Mouse (Mus musculus): ENCODE measurements around the gene Ndnf. TPM values are rescaled to one million over a fixed set of nuclear protein-coding genes. Genes with fewer than 3 reads are reported as not detected.

Ndnf gene
- polyA plus RNA-seq, 1 experiment from 2014 or later, result 18.8 TPM

- H3K9ac ChIP-seq, result no peak overlapping the region
- no peak overlapping the region for H3K27ac ChIP-seq
- H3K4me2 ChIP-seq (replicated peaks), result no peak overlapping the region
- H3K9me3 ChIP-seq (ENCODE audit: control insufficient read depth, low read length), result 0 out of 2 replicates have a peak, but pooled peaks cover 4% of the 10 kb centered on the region
- 90% methylated on average over 4 of the region's 4 CpGs for WGBS
- ATAC-seq (ENCODE audit: low FRiP score) (no peak), DNase-seq (ENCODE audit: low spot score) (no peak)
- H3K4me3 ChIP-seq (replicated peaks; ENCODE audit: low read length), result no peak overlapping the region
- no peaks in the 10 kb centered on the region for H3K27me3 ChIP-seq (ENCODE audit: control insufficient read depth, insufficient read depth, low read length)
- no peaks in the 10 kb centered on the region for H3K36me3 ChIP-seq (replicated peaks; ENCODE audit: control insufficient read depth, insufficient read depth)
- no peaks in the 10 kb centered on the region for H3K4me1 ChIP-seq (replicated peaks; ENCODE audit: control insufficient read depth, insufficient read depth, low read length)
These were observed 10.1 kb upstream of the Ndnf start for GRCm38 (mm10) chr6:65661272-65661671.

DNA sequence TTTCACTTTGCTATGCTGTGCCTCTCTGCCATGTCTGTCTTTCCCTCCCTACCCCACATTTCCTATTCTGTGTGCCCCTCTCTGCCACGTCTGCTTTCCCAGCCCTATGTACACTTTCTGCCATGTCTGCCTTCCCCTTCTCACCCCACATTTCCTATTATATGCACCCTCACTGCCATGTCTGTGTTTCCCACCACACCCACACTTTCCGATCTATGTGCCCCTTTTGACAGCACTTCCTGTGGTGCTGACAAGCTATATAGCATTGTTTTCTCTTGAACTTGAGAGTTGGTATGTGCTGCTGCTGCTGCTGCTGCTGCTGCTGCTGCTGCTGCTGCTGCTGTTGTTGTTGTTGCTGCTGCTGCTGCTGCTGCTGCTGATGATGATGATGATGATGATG, 9.3 kb upstream of the Ndnf start:
- Histone ChIP-seq H3K27ac (no peak overlapping the region), H3K4me1 (replicated peaks; ENCODE audit: control insufficient read depth, insufficient read depth, low read length) (no peaks in the 10 kb centered on the region), H3K9ac (no peak overlapping the region), H3K36me3 (replicated peaks; ENCODE audit: control insufficient read depth, insufficient read depth) (no peaks in the 10 kb centered on the region), H3K4me2 (replicated peaks) (no peak overlapping the region), H3K4me3 (replicated peaks; ENCODE audit: low read length) (no peak overlapping the region), H3K9me3 (ENCODE audit: control insufficient read depth, low read length) (0 out of 2 replicates have a peak, but pooled peaks cover 4% of the 10 kb centered on the region), H3K27me3 (ENCODE audit: control insufficient read depth, insufficient read depth, low read length) (no peaks in the 10 kb centered on the region)
- WGBS, result 65% methylated on average over 2 of the region's 2 CpGs
- no peak for ATAC-seq (ENCODE audit: low FRiP score)
- DNase-seq (ENCODE audit: low spot score), result no peak

GRCm38 (mm10) chr6:65663990-65664389, 7.4 kb upstream of the Ndnf start:
- H3K9ac ChIP-seq, result no peak overlapping the region
- H3K27me3 ChIP-seq (ENCODE audit: control insufficient read depth, insufficient read depth, low read length), result no peaks in the 10 kb centered on the region
- DNase-seq (ENCODE audit: low spot score) (no peak), ATAC-seq (ENCODE audit: low FRiP score) (no peak)
- no peaks in the 10 kb centered on the region for H3K36me3 ChIP-seq (replicated peaks; ENCODE audit: control insufficient read depth, insufficient read depth)
- no peak overlapping the region for H3K4me3 ChIP-seq (replicated peaks; ENCODE audit: low read length)
- H3K9me3 ChIP-seq (ENCODE audit: control insufficient read depth, low read length), result no peaks in the 10 kb centered on the region
- no peak overlapping the region for H3K4me2 ChIP-seq (replicated peaks)
- no peaks in the 10 kb centered on the region for H3K4me1 ChIP-seq (replicated peaks; ENCODE audit: control insufficient read depth, insufficient read depth, low read length)
- no peak overlapping the region for H3K27ac ChIP-seq
- WGBS, result 80% methylated on average over 6 of the region's 6 CpGs

- ATAC-seq (ENCODE audit: low FRiP score) (no peak; the same call in 1 of the 2 replicates), DNase-seq (ENCODE audit: low spot score) (no peak)
- Histone ChIP-seq H3K27ac (no peak overlapping the region), H3K4me2 (replicated peaks) (no peak overlapping the region), H3K27me3 (ENCODE audit: control insufficient read depth, insufficient read depth, low read length) (no peaks in the 10 kb centered on the region), H3K9me3 (ENCODE audit: control insufficient read depth, low read length) (no peaks in the 10 kb centered on the region), H3K9ac (no peak overlapping the region), H3K4me3 (replicated peaks; ENCODE audit: low read length) (no peak overlapping the region), H3K4me1 (replicated peaks; ENCODE audit: control insufficient read depth, insufficient read depth, low read length) (no peaks in the 10 kb centered on the region), H3K36me3 (replicated peaks; ENCODE audit: control insufficient read depth, insufficient read depth) (no peaks in the 10 kb centered on the region)
- WGBS, result 78% methylated on average over 3 of the region's 3 CpGs
These were observed 5.1 kb upstream of the Ndnf start for GRCm38 (mm10) chr6:65666295-65666694.

GRCm38 (mm10) chr6:65669971-65670370, 1.4 kb upstream of the Ndnf start:
- no peak overlapping the region for H3K4me3 ChIP-seq (replicated peaks; ENCODE audit: low read length)
- peaks cover 11% of the 10 kb centered on the region for H3K4me1 ChIP-seq (replicated peaks; ENCODE audit: control insufficient read depth, insufficient read depth, low read length)
- 0 out of 2 replicates have a peak, but pooled peaks cover 8% of the 10 kb centered on the region for H3K27me3 ChIP-seq (ENCODE audit: control insufficient read depth, insufficient read depth, low read length)
- H3K9me3 ChIP-seq (ENCODE audit: control insufficient read depth, low read length), result no peaks in the 10 kb centered on the region
- H3K27ac ChIP-seq, result no peak overlapping the region
- H3K9ac ChIP-seq, result no peak overlapping the region
- peak overlapping the region; percentile 99 for H3K4me2 ChIP-seq (replicated peaks)
- DNase-seq (ENCODE audit: low spot score), result no peak
- ATAC-seq (ENCODE audit: low FRiP score), result no peak
- no peaks in the 10 kb centered on the region for H3K36me3 ChIP-seq (replicated peaks; ENCODE audit: control insufficient read depth, insufficient read depth)
- 28% methylated on average over 2 of the region's 2 CpGs for WGBS

DNA sequence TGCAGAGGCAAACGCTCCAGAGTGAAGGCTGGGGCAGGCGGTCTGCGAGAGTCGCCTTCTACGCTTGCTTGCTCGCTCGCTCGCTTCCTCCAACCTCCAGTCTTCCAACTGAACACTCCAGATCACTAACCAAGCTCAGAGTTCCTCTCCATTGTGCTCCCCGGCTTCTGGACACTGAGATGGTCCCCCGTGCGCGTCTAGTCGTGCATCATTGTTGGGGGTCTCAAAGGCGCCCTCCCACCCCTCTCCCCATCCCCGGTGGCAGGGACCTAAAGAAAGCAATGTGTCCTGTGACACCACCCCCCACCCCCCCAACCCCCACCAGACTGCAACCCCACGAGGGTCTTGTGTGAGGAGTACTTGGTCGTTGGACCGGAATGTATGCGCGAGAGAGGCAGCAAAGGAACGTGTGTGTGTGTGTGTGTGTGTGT, 394 bp upstream of the Ndnf start:
- ATAC-seq (ENCODE audit: low FRiP score), result peak; percentile 43
- Histone ChIP-seq H3K4me1 (replicated peaks; ENCODE audit: control insufficient read depth, insufficient read depth, low read length) (peaks cover 11% of the 10 kb centered on the region), H3K27ac (peak overlapping the region; percentile 58), H3K4me2 (replicated peaks) (peak overlapping the region; percentile 99), H3K9ac (peak overlapping the region; percentile 64), H3K4me3 (replicated peaks; ENCODE audit: low read length) (peak overlapping the region; percentile 58), H3K9me3 (ENCODE audit: control insufficient read depth, low read length) (no peaks in the 10 kb centered on the region), H3K27me3 (ENCODE audit: control insufficient read depth, insufficient read depth, low read length) (0 out of 2 replicates have a peak, but pooled peaks cover 8% of the 10 kb centered on the region), H3K36me3 (replicated peaks; ENCODE audit: control insufficient read depth, insufficient read depth) (no peaks in the 10 kb centered on the region)
- DNase-seq (ENCODE audit: low spot score), result peak; percentile 49
- under 1% methylated on average over 21 of the region's 21 CpGs for WGBS

- Histone ChIP-seq H3K27me3 (ENCODE audit: control insufficient read depth, insufficient read depth, low read length) (0 out of 2 replicates have a peak, but pooled peaks cover 8% of the 10 kb centered on the region), H3K4me3 (replicated peaks; ENCODE audit: low read length) (peak overlapping the region; percentile 58), H3K27ac (peak overlapping the region; percentile 65), H3K4me1 (replicated peaks; ENCODE audit: control insufficient read depth, insufficient read depth, low read length) (peaks cover 11% of the 10 kb centered on the region), H3K4me2 (replicated peaks) (peak overlapping the region; percentile 99), H3K36me3 (replicated peaks; ENCODE audit: control insufficient read depth, insufficient read depth) (no peaks in the 10 kb centered on the region), H3K9me3 (ENCODE audit: control insufficient read depth, low read length) (no peaks in the 10 kb centered on the region), H3K9ac (peak overlapping the region; percentile 64)
- under 1% methylated on average over 57 of the region's 57 CpGs for WGBS
- ATAC-seq (ENCODE audit: low FRiP score) (peak; percentile 48), DNase-seq (ENCODE audit: low spot score) (no peak)
These were observed 991 bp downstream of the Ndnf start for GRCm38 (mm10) chr6:65672131-65673031.

GRCm38 (mm10) chr6:65693938-65694337, 22.5 kb downstream of the Ndnf start:
- no peak overlapping the region for H3K4me3 ChIP-seq (replicated peaks; ENCODE audit: low read length)

DNA sequence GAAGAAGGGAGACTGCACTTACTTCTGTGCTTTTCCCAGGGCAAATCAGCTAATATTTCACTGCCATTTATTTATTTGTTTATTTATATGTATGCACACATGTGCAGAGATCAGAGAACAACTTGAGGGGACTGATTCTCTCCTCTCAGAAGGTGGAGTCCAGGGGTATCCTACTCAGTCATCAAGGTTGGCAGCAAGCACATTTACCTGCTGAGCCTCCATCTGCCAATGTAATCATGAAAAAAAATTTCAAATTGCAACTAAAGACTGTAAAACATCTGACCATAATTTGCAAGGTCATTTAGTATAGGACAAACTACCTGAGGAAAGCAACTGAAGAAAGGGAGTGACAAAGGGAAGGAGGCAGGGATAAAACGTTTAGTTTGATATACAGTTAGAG, 49.3 kb downstream of the Ndnf start:
- H3K9ac ChIP-seq, result no peak overlapping the region
- no peaks in the 10 kb centered on the region for H3K4me1 ChIP-seq (replicated peaks; ENCODE audit: control insufficient read depth, insufficient read depth, low read length)
- no peaks in the 10 kb centered on the region for H3K36me3 ChIP-seq (replicated peaks; ENCODE audit: control insufficient read depth, insufficient read depth)
- no peaks in the 10 kb centered on the region for H3K9me3 ChIP-seq (ENCODE audit: control insufficient read depth, low read length)
- ATAC-seq (ENCODE audit: low FRiP score) (no peak), DNase-seq (ENCODE audit: low spot score) (no peak)
- H3K27ac ChIP-seq, result no peak overlapping the region
- H3K4me3 ChIP-seq (replicated peaks; ENCODE audit: low read length), result no peak overlapping the region
- 80% methylated on average over 1 of the region's 1 CpGs for WGBS
- no peaks in the 10 kb centered on the region for H3K27me3 ChIP-seq (ENCODE audit: control insufficient read depth, insufficient read depth, low read length)
- H3K4me2 ChIP-seq (replicated peaks), result no peak overlapping the region

More at GRCm38 (mm10) chr6:65693938-65694337, 22.5 kb downstream of the Ndnf start:
- H3K4me1 ChIP-seq (replicated peaks; ENCODE audit: control insufficient read depth, insufficient read depth, low read length), result no peaks in the 10 kb centered on the region
- no peak overlapping the region for H3K9ac ChIP-seq
- no peak for ATAC-seq (ENCODE audit: low FRiP score)
- H3K36me3 ChIP-seq (replicated peaks; ENCODE audit: control insufficient read depth, insufficient read depth), result no peaks in the 10 kb centered on the region
- H3K4me2 ChIP-seq (replicated peaks), result no peak overlapping the region
- H3K9me3 ChIP-seq (ENCODE audit: control insufficient read depth, low read length), result no peaks in the 10 kb centered on the region
- no peaks in the 10 kb centered on the region for H3K27me3 ChIP-seq (ENCODE audit: control insufficient read depth, insufficient read depth, low read length)
- no peak overlapping the region for H3K27ac ChIP-seq
- no peak for DNase-seq (ENCODE audit: low spot score)
